Mouse (Mus musculus) cortical plate, adult 2 months (tissue): ENCODE results near the gene Gm21988. TPM values are rescaled to one million over a fixed set of nuclear protein-coding genes. Genes with fewer than 3 reads are reported as not detected.

Experiments
- H3K27ac ChIP-seq: fragments of 200-500 bp; 2 replicates; pipeline ENCODE4 v1.5.1; 2012; ENCODE audit warnings: low read length, control low read depth, inconsistent platforms; ENCODE audit not compliant: insufficient read depth
- H3K4me1 ChIP-seq: fragments of 200-500 bp; 2 replicates; pipeline ENCODE4 v1.6.1; 2011; ENCODE audit warnings: low read length; ENCODE audit not compliant: control insufficient read depth, insufficient read depth
- H3K4me3 ChIP-seq: fragments of 200-500 bp; 2 replicates; pipeline ENCODE4 v1.5.1; 2011; ENCODE audit warnings: mild to moderate bottlenecking, low read length, control low read depth; ENCODE audit not compliant: insufficient read depth
- CTCF ChIP-seq: fragments of 200-500 bp; IDR thresholded peaks from 2 replicates; pipeline ENCODE4 v1.5.1; 2011; ENCODE audit warnings: mild to moderate bottlenecking, control low read depth, low read length; ENCODE audit not compliant: insufficient read depth; ENCODE audit errors: extremely low read depth
- POLR2A ChIP-seq: fragments of 200-500 bp; IDR thresholded peaks from 2 replicates; pipeline ENCODE4 v1.6.1; 2011; ENCODE audit warnings: mild to moderate bottlenecking, low read length, control low read depth; ENCODE audit not compliant: insufficient read depth; ENCODE audit errors: extremely low read depth
- polyA plus RNA-seq: library from polyadenylated mRNA; depleted of rRNA; stranded (reverse); fragments of >200 nt; gene quantifications from 2 replicates; pipeline ENCODE4 v1.2.3, GENCODE M21; 2012; rRNA removed

Gene Gm21988
- polyA plus RNA-seq, 1 experiment, result 10.0 TPM

- no peaks in the 10 kb centered on the region for H3K4me1 ChIP-seq
- H3K27ac ChIP-seq, result no peak overlapping the region
- no peak overlapping the region for H3K4me3 ChIP-seq
- TF ChIP-seq POLR2A (no peak), CTCF (no peak)
Observed at GRCm38 (mm10) chr11:70199107-70199506, 40.5 kb downstream of the Gm21988 start.

GRCm38 (mm10) chr11:70198332-70198731 is 41.3 kb downstream of the Gm21988 start:
- no peak for TF ChIP-seq POLR2A
- no peak for TF ChIP-seq CTCF
- H3K4me3 ChIP-seq, result no peak overlapping the region
- H3K4me1 ChIP-seq, result no peaks in the 10 kb centered on the region
- H3K27ac ChIP-seq, result no peak overlapping the region

- no peak overlapping the region for H3K27ac ChIP-seq
- no peak overlapping the region for H3K4me3 ChIP-seq
- no peaks in the 10 kb centered on the region for H3K4me1 ChIP-seq
- TF ChIP-seq POLR2A (no peak), CTCF (no peak)
Observed at GRCm38 (mm10) chr11:70193354-70194285, 46.0 kb downstream of the Gm21988 start.

- TF ChIP-seq POLR2A, result no peak
- no peak for TF ChIP-seq CTCF
- Histone ChIP-seq H3K4me1 (no peaks in the 10 kb centered on the region), H3K4me3 (no peak overlapping the region), H3K27ac (no peak overlapping the region)
Observed at GRCm38 (mm10) chr11:70192157-70192556, 47.5 kb downstream of the Gm21988 start.

- no peak overlapping the region for H3K27ac ChIP-seq
- no peak for TF ChIP-seq CTCF
- TF ChIP-seq POLR2A, result no peak
- H3K4me3 ChIP-seq, result no peak overlapping the region
- H3K4me1 ChIP-seq, result no peaks in the 10 kb centered on the region
Observed at GRCm38 (mm10) chr11:70191188-70191587, 48.4 kb downstream of the Gm21988 start.

GRCm38 (mm10) chr11:70189319-70190134 is 50.1 kb downstream of the Gm21988 start:
- no peak for TF ChIP-seq CTCF
- no peak for TF ChIP-seq POLR2A
- H3K27ac ChIP-seq, result no peak overlapping the region
- no peak overlapping the region for H3K4me3 ChIP-seq
- H3K4me1 ChIP-seq, result no peaks in the 10 kb centered on the region

Other genes with a start within 250 kb of the Gm21988 start
- 330 and 334 TPM in 2 replicates for gene Gabarap, start 248.7 kb downstream of the Gm21988 start, polyA plus RNA-seq
- gene Phf23, start 244.1 kb downstream of the Gm21988 start, polyA plus RNA-seq, result 37.6 and 38.2 TPM in 2 replicates
- gene Dvl2, start 239.2 kb downstream of the Gm21988 start, polyA plus RNA-seq, result 26.9 and 30.4 TPM in 2 replicates
- gene Acadvl, start 224.4 kb downstream of the Gm21988 start, polyA plus RNA-seq, result 66.5 and 71.6 TPM in 2 replicates
- gene Dlg4, start 222.9 kb downstream of the Gm21988 start, polyA plus RNA-seq, result 816 and 828 TPM in 2 replicates
- gene Asgr1, start 185.7 kb downstream of the Gm21988 start, polyA plus RNA-seq, result 2.3 and 3.5 TPM in 2 replicates
- gene Asgr2, start 147.2 kb downstream of the Gm21988 start, polyA plus RNA-seq, result 0.23 TPM in 2 replicates
- 0.63 and 0.95 TPM in 2 replicates for gene Mgl2, start 109.5 kb downstream of the Gm21988 start, polyA plus RNA-seq
- gene Clec10a, start 83.6 kb downstream of the Gm21988 start, polyA plus RNA-seq, result 1.1 and 1.6 TPM in 2 replicates
- 57.4 and 62.1 TPM in 2 replicates for gene Slc16a11, start 27.1 kb downstream of the Gm21988 start, polyA plus RNA-seq
- gene Slc16a13, start 18.8 kb downstream of the Gm21988 start, polyA plus RNA-seq, result 6.2 and 6.3 TPM in 2 replicates
- gene Bcl6b, start 10.0 kb downstream of the Gm21988 start, polyA plus RNA-seq, result 1.2 and 1.4 TPM in 2 replicates
- 65.5 and 68.4 TPM in 2 replicates for gene 0610010K14Rik, start 1.9 kb downstream of the Gm21988 start, polyA plus RNA-seq
- gene Rnasek, start within 50 bp of the Gm21988 start, polyA plus RNA-seq, result 330 and 337 TPM in 2 replicates
- gene Alox12, start 15.5 kb upstream of the Gm21988 start, polyA plus RNA-seq, result 1.5 and 1.6 TPM in 2 replicates
- gene Alox12e, start 82.8 kb upstream of the Gm21988 start, polyA plus RNA-seq, result 0.08 TPM in 1 of 2 replicates, not detected in the other
- gene Alox15, start 112.2 kb upstream of the Gm21988 start, polyA plus RNA-seq, result 0.06 and 0.10 TPM in 2 replicates
- gene Pelp1, start 170.2 kb upstream of the Gm21988 start, polyA plus RNA-seq, result 19.0 and 20.2 TPM in 2 replicates
- 58.1 and 61.5 TPM in 2 replicates for gene Arrb2, start 192.8 kb upstream of the Gm21988 start, polyA plus RNA-seq
- 14.8 and 15.4 TPM in 2 replicates for gene Med11, start 212.1 kb upstream of the Gm21988 start, polyA plus RNA-seq
- gene Zmynd15, start 219.6 kb upstream of the Gm21988 start, polyA plus RNA-seq, result 0.44 and 0.47 TPM in 2 replicates
- gene Cxcl16, start 220.2 kb upstream of the Gm21988 start, polyA plus RNA-seq, result 1.7 and 2.4 TPM in 2 replicates